Mouse (Mus musculus) spleen, postnatal 14 days (tissue): Measurements from ENCODE around the gene Spocd1.

Experiments used
- DNase-seq, 2 experiments: peaks; one replicate each; pipeline ENCODE4 v3.0.0; 2021 to 2022; ENCODE audit warnings: low spot score in 2 of 2

Spocd1 gene

GRCm38 (mm10) chr4:130006533-130006932, 77.5 kb downstream of the Spocd1 start:
- DNase-seq = no peak
